Mouse (Mus musculus): ENCODE measurements around the gene Timp3.

The Timp3 gene

DNA sequence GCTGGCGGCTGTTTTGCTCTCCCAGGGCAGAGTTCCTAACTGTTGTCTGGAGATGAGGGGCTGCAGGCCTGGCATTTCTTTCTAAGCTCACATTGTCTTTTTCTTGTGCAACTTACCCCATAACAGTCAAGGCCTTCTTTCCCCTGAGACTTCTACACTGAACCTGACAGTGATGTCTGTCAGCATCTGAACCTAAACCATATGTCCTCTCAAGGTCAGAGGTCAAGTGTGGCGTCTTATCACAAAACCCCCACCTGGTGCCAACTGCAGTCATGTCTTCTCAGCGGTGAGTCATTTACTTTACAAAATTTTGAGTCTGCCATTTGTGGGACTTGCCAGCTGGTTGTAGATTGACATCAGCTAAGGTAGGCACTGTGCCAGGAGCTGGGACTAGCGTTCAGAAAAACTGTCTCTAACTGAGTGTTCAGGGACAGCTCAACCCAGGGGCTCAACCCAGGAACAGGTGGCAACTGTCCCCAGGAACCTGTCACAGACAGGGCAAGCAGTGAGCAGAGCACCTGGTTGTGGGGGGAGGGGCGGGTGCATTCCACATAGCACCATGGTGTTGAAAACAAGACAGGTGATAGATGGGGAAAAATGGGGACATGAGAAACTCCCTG lies 87.8 kb downstream of the Timp3 start:
- DNase-seq (ENCODE audit: low spot score), result no peak

DNA sequence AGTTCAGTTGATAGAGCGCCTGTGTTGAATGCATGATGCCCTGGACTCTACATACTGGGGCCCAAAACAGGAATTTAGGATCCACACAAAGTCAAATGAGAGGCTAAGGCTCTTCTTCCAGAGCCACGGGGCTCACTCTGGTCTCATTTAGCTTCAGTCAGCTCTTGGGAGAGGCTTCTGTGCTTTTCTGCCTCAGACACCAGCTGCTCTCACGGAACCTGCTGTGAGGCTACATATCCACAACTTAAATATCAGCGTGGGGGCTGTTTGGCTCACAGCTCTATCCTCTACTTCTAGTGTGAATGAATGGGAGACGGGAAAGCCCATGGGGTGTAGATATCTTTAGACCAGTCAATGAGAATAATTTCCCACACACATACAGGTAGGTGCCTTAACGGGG lies 88.6 kb downstream of the Timp3 start:
- DNase-seq (ENCODE audit: low spot score), result no peak

DNA sequence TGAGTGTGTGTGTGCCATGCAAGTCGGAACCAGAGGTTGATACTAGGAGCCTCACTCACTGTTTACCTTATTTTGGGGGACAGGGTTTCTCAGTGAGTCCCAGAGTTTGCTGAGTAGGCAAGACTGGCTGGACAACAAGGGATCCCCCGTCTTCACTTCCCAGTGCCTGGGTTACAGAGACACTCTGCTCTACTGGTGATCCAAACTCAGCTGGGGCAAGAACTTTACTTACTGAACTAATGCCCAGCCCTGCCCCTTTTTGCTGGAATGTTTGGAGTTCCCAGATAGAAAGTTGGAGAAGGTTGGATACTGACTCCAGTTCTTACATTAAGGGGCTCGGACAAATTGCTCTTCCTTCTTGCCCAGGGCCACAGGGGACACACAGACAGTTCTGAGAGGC lies 89.2 kb downstream of the Timp3 start:
- no peak for DNase-seq (ENCODE audit: low spot score)

DNA sequence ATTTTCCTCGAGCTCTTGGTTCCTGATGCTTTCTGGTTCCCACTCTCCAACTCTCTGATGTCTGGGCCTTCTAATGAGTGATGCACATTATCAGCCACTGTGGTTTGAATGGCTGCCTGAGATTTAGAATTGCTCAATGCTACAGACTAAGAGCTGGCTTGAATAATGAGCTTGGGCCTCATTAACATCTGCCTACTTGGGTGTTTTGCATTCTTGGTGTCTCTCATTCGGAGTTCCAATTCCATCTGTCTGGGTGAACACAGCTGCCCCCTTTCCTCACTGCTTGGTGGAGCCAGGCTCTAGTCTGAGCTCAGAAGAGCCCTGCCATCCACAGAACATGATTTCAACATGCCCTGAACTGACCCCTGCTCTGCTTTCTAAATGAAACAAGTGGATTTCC lies 89.7 kb downstream of the Timp3 start:
- DNase-seq (ENCODE audit: low spot score), result no peak

DNA sequence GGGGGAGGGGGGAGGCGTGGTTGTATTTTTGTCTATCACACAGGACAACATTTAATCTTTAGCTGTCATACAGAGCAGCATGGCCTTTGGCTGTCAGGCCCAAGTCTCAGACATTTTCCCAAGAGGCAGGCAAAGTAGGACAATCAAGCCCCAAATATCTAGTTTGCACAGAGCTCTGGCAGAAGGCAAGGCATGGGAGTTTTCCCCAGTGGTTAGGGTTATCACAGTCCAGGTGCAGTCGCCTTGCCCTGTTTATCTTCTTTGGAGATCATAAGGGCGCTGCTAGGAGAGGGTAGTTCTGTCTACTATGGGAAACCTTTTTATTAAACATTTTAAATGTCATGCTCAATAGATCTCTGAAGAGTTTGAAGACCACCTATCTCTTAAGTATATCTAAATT lies 92.2 kb downstream of the Timp3 start:
- DNase-seq (ENCODE audit: low spot score), result no peak

DNA sequence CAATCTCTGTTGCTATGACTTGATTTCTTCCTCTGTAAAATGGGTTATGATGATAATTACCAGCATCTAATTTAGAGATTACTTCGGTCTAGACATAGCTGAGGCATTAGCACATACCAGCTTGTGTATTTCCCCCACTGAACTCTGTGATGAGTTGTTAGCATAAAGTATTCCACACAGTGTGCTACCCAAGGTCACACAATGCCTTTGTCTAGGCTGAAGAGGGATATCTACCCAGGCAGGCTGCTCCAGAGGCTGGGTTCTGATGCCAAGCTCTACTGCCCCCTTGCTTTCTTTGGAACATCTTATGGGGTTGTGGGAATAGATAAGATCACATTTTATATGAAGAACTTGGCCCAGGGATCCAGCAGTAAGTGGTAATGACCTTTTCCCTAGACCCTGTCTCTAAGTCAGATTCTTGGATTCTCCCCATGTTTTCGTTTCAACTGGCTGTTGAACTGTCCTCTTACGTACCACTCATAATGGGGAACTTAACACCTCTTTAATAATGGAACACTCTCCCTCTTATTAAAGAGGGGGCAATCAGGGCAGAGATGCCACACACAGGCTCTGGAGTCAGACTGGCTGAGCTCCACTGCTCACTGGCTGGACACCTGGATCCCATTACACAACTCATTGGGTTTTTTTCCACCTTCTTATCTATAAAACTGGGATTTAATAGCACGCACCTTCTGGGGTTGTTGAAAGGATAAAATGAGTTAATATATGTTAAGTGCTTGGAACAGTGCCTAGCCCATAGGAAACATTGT lies 97.6 kb downstream of the Timp3 start:
- DNase-seq (ENCODE audit: low spot score), result no peak

DNA sequence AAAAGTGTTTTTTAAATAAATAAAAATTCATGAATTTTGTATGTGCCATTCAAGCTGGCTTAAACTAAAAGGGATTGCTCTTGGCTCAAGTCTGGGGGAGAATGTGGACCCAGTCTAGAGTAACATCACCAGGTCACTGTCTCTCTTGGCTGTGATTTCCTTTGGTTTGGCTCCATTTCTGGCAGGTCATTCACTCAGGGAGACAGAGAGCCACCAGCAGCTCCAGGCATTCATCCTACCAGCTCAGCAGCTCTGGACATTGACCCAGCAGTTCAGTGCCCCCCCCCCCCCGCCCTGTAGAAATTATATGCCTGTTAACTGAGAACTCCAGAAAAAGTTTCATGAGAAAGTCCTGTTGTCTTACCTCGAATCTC lies 98.2 kb downstream of the Timp3 start:
- DNase-seq (ENCODE audit: low spot score), result no peak
